Comparison of ENCODE assay signal across 9 mouse cellular contexts in genomic region chr2:127683687-127684331, GRCm38 (mm10). TPM values are rescaled to one million over a fixed set of nuclear protein-coding genes. Genes with fewer than 3 reads are reported as not detected.
DNase-seq lines count a peak whose midpoint lies in the region; ATAC-seq and TF ChIP-seq lines count a peak whose summit lies in the region.
"Had no signal": no experiment of that assay in that cellular context is flagged by ENCODE, and none has a peak within 500 bp of the region (broad histone marks: within the 10 kb centered on the region; RNA-seq: fewer than 3 reads in every experiment).

No protein-coding gene starts in this region.

- ATAC-seq in forebrain, embryonic 14.5 days: peak; percentile 74
- ATAC-seq in lung, embryonic 16.5 days (ENCODE audit: low read depth): peak; percentile 84

- no peak for TF ChIP-seq EP300 in MEL (IDR thresholded peaks at IDR 0.05; ENCODE audit: low read depth in 1 of 2, low read length in 2 of 2)

- H3K36me3 ChIP-seq in MEL (ENCODE audit: control insufficient read depth in 1 of 2, insufficient read depth in 2 of 2, low read length in 2 of 2): no peaks in the 10 kb centered on the region
- no peaks in the 10 kb centered on the region for H3K36me3 ChIP-seq in forebrain, embryonic 14.5 days (ENCODE audit: control insufficient read depth, insufficient read depth, low read length)
- no peaks in the 10 kb centered on the region for H3K36me3 ChIP-seq in lung, embryonic 16.5 days (ENCODE audit: control insufficient read depth, insufficient read depth, low read length)

- H3K4me2 ChIP-seq in forebrain, embryonic 14.5 days (ENCODE audit: low read length): no peak overlapping the region
- H3K4me2 ChIP-seq in lung, embryonic 16.5 days (ENCODE audit: low read depth, low read length): no peak overlapping the region

- no peak overlapping the region for H3K27ac ChIP-seq in MEL (ENCODE audit: control insufficient read depth, low read depth, low read length)
- no peak overlapping the region for H3K27ac ChIP-seq in forebrain, embryonic 14.5 days (ENCODE audit: low read depth, low read length)
- no peak overlapping the region for H3K27ac ChIP-seq in layer of hippocampus, adult 2 months
- no peak overlapping the region for H3K27ac ChIP-seq in lung, embryonic 16.5 days (ENCODE audit: low read length)

- 36% methylated on average over 12 of the region's 12 CpGs for WGBS in forebrain, embryonic 14.5 days
- WGBS in lung, embryonic 16.5 days: 35% methylated on average over 12 of the region's 12 CpGs

- peak; percentile 35 for TF ChIP-seq RAD21 in MEL (IDR thresholded peaks at IDR 0.05; ENCODE audit: low read depth, low read length)

- H3K9me3 ChIP-seq in MEL (replicated peaks; ENCODE audit: insufficient read depth, low read length): no peaks in the 10 kb centered on the region
- no peaks in the 10 kb centered on the region for H3K9me3 ChIP-seq in forebrain, embryonic 14.5 days (replicated peaks; ENCODE audit: control insufficient read depth, low read length)
- no peaks in the 10 kb centered on the region for H3K9me3 ChIP-seq in lung, embryonic 16.5 days (ENCODE audit: control insufficient read depth, low read length)

- no peaks in the 10 kb centered on the region; a peak in 1 of 4 replicates for H3K27me3 ChIP-seq in MEL (ENCODE audit: control insufficient read depth in 1 of 2, insufficient read depth in 2 of 2, low read length in 2 of 2)
- H3K27me3 ChIP-seq in forebrain, embryonic 14.5 days (replicated peaks; ENCODE audit: control insufficient read depth, insufficient read depth, low read length): no peaks in the 10 kb centered on the region
- H3K27me3 ChIP-seq in lung, embryonic 16.5 days (ENCODE audit: control insufficient read depth, insufficient read depth, low read depth, low read length): no peaks in the 10 kb centered on the region

- no peak overlapping the region for H3K4me3 ChIP-seq in MEL (ENCODE audit: control insufficient read depth in 1 of 2, insufficient read depth in 1 of 2, low read depth in 2 of 2, low read length in 2 of 2)
- no peak overlapping the region for H3K4me3 ChIP-seq in forebrain, embryonic 14.5 days (ENCODE audit: low read depth, low read length)
- H3K4me3 ChIP-seq in layer of hippocampus, adult 2 months: no peak overlapping the region
- H3K4me3 ChIP-seq in lung, embryonic 16.5 days (ENCODE audit: low read length): no peak overlapping the region

- peak in 1 of 2 experiments; percentile 38; a peak in 1 of 4 replicates for TF ChIP-seq POLR2A in MEL (IDR thresholded peaks at IDR 0.05; ENCODE audit: control insufficient read depth in 1 of 2, insufficient read depth in 1 of 2, low read depth in 1 of 2, low read length in 2 of 2, poor library complexity in 1 of 2)

- peak; percentile 17 to 59 (median 57); a peak in 4 of 6 replicates for TF ChIP-seq CTCF in MEL (IDR thresholded peaks at IDR 0.05 in 2 of 3, conservative IDR thresholded peaks at IDR 0.05 in 1 of 3; ENCODE audit: control insufficient read depth in 1 of 3, insufficient read depth in 1 of 3, low read depth in 2 of 3, low read length in 3 of 3, poor library complexity in 1 of 3, severe bottlenecking in 1 of 3)
- TF ChIP-seq CTCF in layer of hippocampus, adult 2 months (conservative IDR thresholded peaks at IDR 0.05): peak; percentile 94

- no peak overlapping the region for H3K9ac ChIP-seq in MEL (ENCODE audit: control insufficient read depth, low read depth, low read length, poor library complexity, severe bottlenecking)
- no peak overlapping the region for H3K9ac ChIP-seq in forebrain, embryonic 14.5 days (ENCODE audit: low read length)
- no peak overlapping the region for H3K9ac ChIP-seq in lung, embryonic 16.5 days (ENCODE audit: low read length)

- DNase-seq in MEL (ENCODE audit: low read depth, low spot score): peak; percentile 94
- DNase-seq in c-Kit-positive CD71-positive TER-119-positive erythroid progenitor cells, embryonic 14.5 days (ENCODE audit: low spot score): peak; percentile 29
- peak; percentile 80 for DNase-seq in forebrain, embryonic 14.5 days (ENCODE audit: low spot score)
- peak; percentile 72 for DNase-seq in heart, postnatal 4 days
- DNase-seq in layer of hippocampus, adult 2 months (ENCODE audit: low spot score in 2 of 2): peak; percentile 71 to 76
- peak; percentile 38 for DNase-seq in retina, postnatal 7 days (ENCODE audit: low read depth, low spot score)
- peak; percentile 38 for DNase-seq in urinary bladder, postnatal 25 days (ENCODE audit: low spot score)

- no peaks in the 10 kb centered on the region for H3K79me2 ChIP-seq in MEL (ENCODE audit: control insufficient read depth, insufficient read depth, low read length, poor library complexity)

- H3K4me1 ChIP-seq in MEL (ENCODE audit: control insufficient read depth in 1 of 2, insufficient read depth in 2 of 2, low read length in 2 of 2): peaks cover 0 to 4% of the 10 kb centered on the region in 2 experiments; a peak in 1 of 4 replicates
- no peaks in the 10 kb centered on the region for H3K4me1 ChIP-seq in forebrain, embryonic 14.5 days (ENCODE audit: control insufficient read depth, insufficient read depth, low read length)
- no peaks in the 10 kb centered on the region for H3K4me1 ChIP-seq in lung, embryonic 16.5 days (replicated peaks; ENCODE audit: control insufficient read depth, insufficient read depth, low read length)

TF ChIP-seq in MEL, 35 proteins besides CTCF, POLR2A, EP300 and RAD21:
- TF ChIP-seq SMC3 (IDR thresholded peaks at IDR 0.05; ENCODE audit: low read depth, low read length) (peak; percentile 47), KAT2A (conservative IDR thresholded peaks at IDR 0.05; ENCODE audit: low read depth, low read length) (no peak), TAL1 (IDR thresholded peaks at IDR 0.05; ENCODE audit: low read length) (no peak)

RNA-seq across cellular contexts. Expression of gene Mal, which starts 27.3 kb away (rescaled TPM):
- not detected in 2 replicates for total RNA-seq in MEL (2012; rRNA removed)
- polyA plus RNA-seq in MEL (2012; ENCODE audit: insufficient read depth in 1 of 2, insufficient read length in 2 of 2, low read depth in 1 of 2, low replicate concordance in 2 of 2, missing spikeins in 1 of 2): not detected
- 0.80 and 1.1 TPM in 2 replicates for polyA plus RNA-seq in forebrain, embryonic 14.5 days (2014; fragmentation: Nextera tagmentation; extraction: Ambion mirVana)
- total RNA-seq in heart, postnatal 4 days (2021): 1 to 10 TPM; 1.2 to 2.7 TPM
- 10 to 100 TPM; 84.9 to 92.5 TPM for total RNA-seq in layer of hippocampus, adult 2 months (2021)
- polyA plus RNA-seq in lung, embryonic 16.5 days (2015; fragmentation: Nextera tagmentation; extraction: Ambion mirVana): 21.4 and 30.2 TPM in 2 replicates
- total RNA-seq: hematopoietic stem cell, adult 5-6 weeks had no signal

RNA-seq across cellular contexts. Expression of gene Mall, which starts 45.9 kb away (rescaled TPM):
- not detected in 2 replicates for total RNA-seq in MEL (2012; rRNA removed)
- not detected for polyA plus RNA-seq in MEL (2012; ENCODE audit: insufficient read depth in 1 of 2, insufficient read length in 2 of 2, low read depth in 1 of 2, low replicate concordance in 2 of 2, missing spikeins in 1 of 2)
- polyA plus RNA-seq in forebrain, embryonic 14.5 days (2014; fragmentation: Nextera tagmentation; extraction: Ambion mirVana): 0.71 and 1.0 TPM in 2 replicates
- 10 to 100 TPM; 15.5 to 17.0 TPM for total RNA-seq in heart, postnatal 4 days (2021)
- under 1 TPM; 0.47 to 0.54 TPM for total RNA-seq in layer of hippocampus, adult 2 months (2021)
- 5.3 and 6.5 TPM in 2 replicates for polyA plus RNA-seq in lung, embryonic 16.5 days (2015; fragmentation: Nextera tagmentation; extraction: Ambion mirVana)
- total RNA-seq: hematopoietic stem cell, adult 5-6 weeks had no signal

Comparison
In these comparisons a context has a peak if more than half of its experiments do, and no peak if none do; other contexts are left out.
1. DNase-seq: peak in every context shown above with its lines; median percentile 94 in MEL; 80 in forebrain, embryonic 14.5 days; 74 in layer of hippocampus, adult 2 months; 72 in heart, postnatal 4 days; 38 in retina, postnatal 7 days; 38 in urinary bladder, postnatal 25 days; 29 in c-Kit-positive CD71-positive TER-119-positive erythroid progenitor cells, embryonic 14.5 days.
2. RNA of gene Mal, which starts 27.3 kb away (total RNA-seq): 84.9 to 92.5 TPM in layer of hippocampus, adult 2 months; 1.2 to 2.7 TPM in heart, postnatal 4 days and not detected in MEL; every median in the first group is over 10 times any median in the second.
3. RNA of gene Mall, which starts 45.9 kb away (total RNA-seq): 15.5 to 17.0 TPM in heart, postnatal 4 days; 0.47 to 0.54 TPM in layer of hippocampus, adult 2 months and not detected in MEL; every median in the first group is over 10 times any median in the second.